Mouse (Mus musculus) limb, embryonic 15.5 days (tissue): ENCODE results near the gene Cfap299. TPM values are rescaled to one million over a fixed set of nuclear protein-coding genes. Genes with fewer than 3 reads are reported as not detected.
"Not testable (repeated sequence)": the region's sequence is repeated elsewhere in the genome, so short reads cannot be mapped to it uniquely, and the experiment has no call there.

Experiments
- ATAC-seq: fragments of 200-750 bp; cut with Nextera tagmentation; 2 replicates; pipeline ENCODE4 v1.8.0; 2017; ENCODE audit warnings: low read depth, moderate TSS enrichment; ENCODE audit not compliant: insufficient number of reproducible peaks, low FRiP score, low TSS enrichment
- H3K27ac ChIP-seq: fragments of 300-500 bp; sonication (generic); 2 replicates; pipeline ENCODE4 v1.5.1; 2015; ENCODE audit warnings: moderate library complexity, mild to moderate bottlenecking, inconsistent platforms
- H3K27me3 ChIP-seq: fragments of 300-500 bp; sonication (generic); 2 replicates; pipeline ENCODE4 v1.6.1; 2015; ENCODE audit warnings: inconsistent platforms
- H3K36me3 ChIP-seq: fragments of 300-500 bp; sonication (generic); 2 replicates; pipeline ENCODE4 v1.6.1; 2015; ENCODE audit warnings: inconsistent platforms
- H3K4me1 ChIP-seq: fragments of 300-500 bp; sonication (generic); 2 replicates; pipeline ENCODE4 v1.6.1; 2015; ENCODE audit warnings: inconsistent platforms
- H3K4me2 ChIP-seq: fragments of 300-500 bp; sonication (generic); 2 replicates; pipeline ENCODE4 v1.6.1; 2015; ENCODE audit warnings: mild to moderate bottlenecking, inconsistent platforms
- H3K4me3 ChIP-seq: fragments of 300-500 bp; sonication (generic); 2 replicates; pipeline ENCODE4 v1.5.1; 2015; ENCODE audit warnings: mild to moderate bottlenecking, inconsistent platforms
- H3K9ac ChIP-seq: fragments of 300-500 bp; sonication (generic); 2 replicates; pipeline ENCODE4 v1.6.1; 2015; ENCODE audit warnings: inconsistent platforms
- H3K9me3 ChIP-seq: fragments of 300-500 bp; sonication (generic); 2 replicates; pipeline ENCODE4 v1.6.1; 2016; ENCODE audit warnings: inconsistent platforms
- WGBS: fragments of 180-500 bp; shearing (Covaris S2); methylation state at CpG from one replicate; pipeline ENCODE4 v1.1.7; 2015; 5-methylcytosine and 5-hydroxymethylcytosine counted together
- polyA plus RNA-seq: library from polyadenylated mRNA; unstranded; fragments of >200 nt; fragmentation: Nextera tagmentation; extraction: Ambion mirVana; gene quantifications from 2 replicates; pipeline ENCODE4 v1.2.1, GENCODE M21; 2015

Gene Cfap299
- polyA plus RNA-seq, 1 experiment from 2014 or later: 0.88 TPM

DNA sequence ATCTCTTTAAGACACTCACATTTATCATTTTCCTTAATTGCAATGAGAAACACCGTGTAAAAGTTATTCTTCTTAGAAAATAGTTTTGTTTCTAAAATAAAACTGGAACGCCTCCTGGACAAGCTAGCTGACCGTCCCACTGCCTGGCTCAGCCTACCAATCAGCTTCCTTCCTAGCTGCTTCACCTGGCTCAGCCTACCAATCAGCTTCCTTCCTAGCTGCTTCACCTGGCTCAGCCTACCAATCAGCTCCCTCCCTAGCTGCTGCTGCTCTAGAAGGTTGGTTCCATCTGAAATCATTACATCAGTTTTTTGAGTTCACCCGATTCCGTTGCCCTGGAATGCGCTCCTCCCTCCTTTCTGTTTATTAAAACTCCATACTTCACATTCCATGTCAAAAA lies 247.4 kb downstream of the Cfap299 start:
- H3K4me3 ChIP-seq, H3K9me3 ChIP-seq, H3K27ac ChIP-seq, ATAC-seq, H3K9ac ChIP-seq, H3K27me3 ChIP-seq, H3K36me3 ChIP-seq, H3K4me1 ChIP-seq, H3K4me2 ChIP-seq: not testable (repeated sequence)
- 67% methylated on average over 6 of the region's 6 CpGs for WGBS

DNA sequence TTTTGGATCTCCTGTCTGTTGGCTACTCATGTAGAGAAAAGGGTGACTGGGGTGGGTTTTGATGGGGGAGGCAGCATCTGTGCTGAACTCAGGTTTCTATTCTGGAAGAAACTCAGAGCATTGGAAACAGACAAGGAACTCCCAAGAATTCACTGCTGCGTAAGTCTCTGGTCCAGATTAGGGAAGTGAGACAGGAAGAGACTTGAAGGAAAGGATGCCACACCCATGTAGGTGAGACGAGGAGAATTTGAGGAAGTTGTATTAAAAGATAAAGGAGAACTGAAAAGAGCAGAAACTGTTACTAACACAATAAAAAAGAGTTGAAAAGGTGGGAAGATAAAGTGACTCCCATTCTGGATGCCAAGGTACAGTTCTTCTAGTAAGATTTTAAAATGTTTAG lies 249.3 kb downstream of the Cfap299 start:
- H3K4me1 ChIP-seq: peaks cover 5% of the 10 kb centered on the region
- ATAC-seq: no peak
- no peak overlapping the region for H3K9ac ChIP-seq
- no peak overlapping the region for H3K4me3 ChIP-seq
- no peak overlapping the region for H3K27ac ChIP-seq
- no peaks in the 10 kb centered on the region for H3K27me3 ChIP-seq
- H3K4me2 ChIP-seq: no peak overlapping the region
- no peaks in the 10 kb centered on the region for H3K9me3 ChIP-seq
- 57% methylated on average over 2 of the region's 2 CpGs for WGBS
- no peaks in the 10 kb centered on the region for H3K36me3 ChIP-seq

DNA sequence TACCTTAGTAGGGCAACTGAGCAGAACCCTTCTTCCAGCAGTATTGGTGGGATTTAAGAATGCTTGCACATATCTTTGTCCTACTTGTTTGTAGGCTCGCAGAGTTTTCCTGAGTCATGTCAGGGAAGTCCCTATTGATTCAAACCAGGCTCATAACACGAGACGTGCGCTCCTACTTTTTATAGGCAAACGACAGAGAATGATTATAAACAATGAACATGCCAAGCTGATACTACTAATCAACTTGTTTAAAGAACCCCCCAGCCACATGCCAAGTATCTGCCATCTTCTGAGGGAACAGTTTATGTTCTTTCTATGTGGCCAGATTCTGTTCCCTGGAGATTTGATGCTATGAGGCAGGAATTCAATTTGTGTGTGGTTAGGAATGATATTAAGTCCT lies 251.7 kb downstream of the Cfap299 start:
- Histone ChIP-seq H3K9ac (no peak overlapping the region), H3K27ac (no peak overlapping the region), H3K36me3 (no peaks in the 10 kb centered on the region), H3K4me3 (no peak overlapping the region), H3K27me3 (no peaks in the 10 kb centered on the region), H3K9me3 (no peaks in the 10 kb centered on the region), H3K4me2 (no peak overlapping the region), H3K4me1 (no peaks in the 10 kb centered on the region; the same call in 1 of the 2 replicates)
- ATAC-seq: no peak
- 42% methylated on average over 5 of the region's 5 CpGs for WGBS

DNA sequence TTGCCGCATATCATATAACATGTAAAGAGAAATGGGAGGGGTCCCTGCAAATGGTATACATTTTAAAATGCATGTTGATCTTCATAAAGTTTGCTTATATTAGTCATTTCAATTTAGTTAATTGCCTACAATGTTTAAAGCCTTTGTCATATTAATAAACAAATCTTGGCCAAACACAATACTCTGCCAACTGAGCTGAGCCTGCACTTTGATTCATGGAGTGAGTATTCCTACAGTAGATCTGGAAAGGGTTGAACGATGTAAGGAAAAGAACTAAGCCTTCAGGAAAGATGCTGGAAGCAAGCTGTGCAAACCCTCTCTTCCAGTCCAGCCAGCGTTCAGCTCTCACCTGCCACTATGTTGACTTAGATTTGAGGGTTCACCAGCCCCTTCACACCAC lies 252.9 kb downstream of the Cfap299 start:
- WGBS: 84% methylated on average over 3 of the region's 3 CpGs
- ATAC-seq: no peak
- H3K27ac ChIP-seq: no peak overlapping the region
- no peaks in the 10 kb centered on the region; the same call in 1 of the 2 replicates for H3K4me1 ChIP-seq
- no peak overlapping the region for H3K4me3 ChIP-seq
- no peak overlapping the region for H3K4me2 ChIP-seq
- no peaks in the 10 kb centered on the region for H3K27me3 ChIP-seq
- no peaks in the 10 kb centered on the region for H3K9me3 ChIP-seq
- no peak overlapping the region for H3K9ac ChIP-seq
- H3K36me3 ChIP-seq: no peaks in the 10 kb centered on the region

DNA sequence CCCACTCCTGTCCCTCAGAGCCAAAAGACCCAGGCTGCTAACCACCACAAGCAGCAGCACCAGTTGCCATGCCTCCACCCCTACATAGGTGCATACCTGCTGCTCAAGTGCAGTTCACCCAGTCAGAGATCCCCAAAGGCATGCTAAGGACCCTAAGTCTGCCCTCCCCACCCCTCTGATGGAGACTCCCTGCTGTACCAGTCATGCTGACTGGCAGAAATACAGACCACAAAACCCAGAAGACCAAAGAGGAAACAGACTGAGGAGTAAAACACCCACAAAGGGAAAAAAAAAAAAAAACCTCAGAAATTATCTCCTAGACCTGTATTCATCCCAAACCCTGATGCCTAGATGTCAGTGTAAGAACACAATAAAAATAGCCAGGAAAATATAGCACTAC lies 256.8 kb downstream of the Cfap299 start:
- ATAC-seq: no peak
- Histone ChIP-seq H3K27me3 (no peaks in the 10 kb centered on the region), H3K36me3 (no peaks in the 10 kb centered on the region), H3K27ac (no peak overlapping the region), H3K9me3 (no peaks in the 10 kb centered on the region), H3K9ac (no peak overlapping the region), H3K4me1 (no peaks in the 10 kb centered on the region), H3K4me3 (no peak overlapping the region), H3K4me2 (no peak overlapping the region)

DNA sequence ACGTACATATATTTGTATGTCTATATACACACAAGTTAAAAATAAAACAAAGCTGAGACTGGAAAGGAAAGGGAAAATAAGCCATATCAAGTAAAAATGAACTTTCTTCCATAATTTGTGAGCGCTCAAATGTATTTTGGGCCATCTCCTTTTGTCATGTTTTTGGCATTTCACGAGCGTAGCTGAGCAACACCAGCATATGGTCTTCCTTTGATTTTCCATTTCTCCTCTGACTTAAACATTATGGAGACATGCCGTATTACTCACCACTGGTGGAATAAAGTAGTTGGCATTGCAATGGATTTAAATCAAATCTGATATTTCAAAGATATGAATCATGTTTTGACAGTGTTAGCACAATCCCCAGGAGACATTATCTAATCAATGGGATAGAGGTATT lies 284.4 kb downstream of the Cfap299 start:
- Histone ChIP-seq H3K36me3 (no peaks in the 10 kb centered on the region), H3K4me2 (no peak overlapping the region), H3K27me3 (no peaks in the 10 kb centered on the region), H3K9ac (no peak overlapping the region), H3K27ac (no peak overlapping the region), H3K4me3 (no peak overlapping the region), H3K4me1 (no peaks in the 10 kb centered on the region), H3K9me3 (no peaks in the 10 kb centered on the region)
- 90% methylated on average over 5 of the region's 5 CpGs for WGBS
- ATAC-seq: no peak

DNA sequence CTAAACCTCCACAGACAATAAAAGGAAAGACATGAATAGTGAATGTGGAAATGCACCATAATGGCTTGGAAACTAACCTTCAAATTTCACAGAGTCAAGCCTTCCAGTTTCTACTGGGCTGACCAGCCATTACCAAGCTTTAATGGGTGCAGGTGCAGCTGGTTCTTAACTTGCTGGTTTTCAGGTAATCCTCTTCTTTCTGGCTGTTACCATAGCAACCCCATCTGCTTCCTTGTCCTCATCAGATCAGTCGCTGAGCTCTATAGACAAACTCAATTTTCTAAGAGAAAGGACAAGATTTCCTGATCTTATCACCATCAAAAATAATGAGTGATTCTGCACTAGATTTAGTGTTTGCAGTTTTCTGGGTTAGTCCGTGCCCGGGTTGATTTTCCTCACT lies 287.8 kb downstream of the Cfap299 start:
- Histone ChIP-seq H3K9me3 (no peaks in the 10 kb centered on the region), H3K27ac (no peak overlapping the region), H3K36me3 (no peaks in the 10 kb centered on the region), H3K9ac (no peak overlapping the region), H3K4me2 (no peak overlapping the region), H3K27me3 (no peaks in the 10 kb centered on the region), H3K4me1 (no peaks in the 10 kb centered on the region), H3K4me3 (no peak overlapping the region)
- no peak for ATAC-seq
- 79% methylated on average over 3 of the region's 3 CpGs for WGBS

DNA sequence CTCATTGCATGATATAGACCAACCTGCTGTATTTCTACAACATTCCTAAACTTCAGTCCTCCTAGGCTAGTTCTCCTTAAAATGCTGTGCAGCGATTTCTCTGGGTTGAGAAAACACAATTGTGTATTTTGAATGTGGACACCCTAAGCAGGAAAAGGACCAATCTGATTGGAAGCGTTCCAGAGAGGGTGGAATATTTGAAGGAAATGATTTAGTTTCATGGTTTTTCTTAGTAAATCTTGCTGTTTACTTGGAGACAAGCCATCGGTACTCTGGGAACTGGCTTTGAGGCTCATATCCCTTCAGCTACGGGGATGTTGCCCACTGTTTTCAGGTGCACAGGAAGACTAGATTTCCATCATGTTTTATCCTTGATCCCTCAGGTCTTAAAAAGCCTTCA lies 288.3 kb downstream of the Cfap299 start:
- Histone ChIP-seq H3K4me1 (no peaks in the 10 kb centered on the region), H3K36me3 (no peaks in the 10 kb centered on the region), H3K9me3 (no peaks in the 10 kb centered on the region), H3K4me3 (no peak overlapping the region), H3K9ac (no peak overlapping the region), H3K27ac (no peak overlapping the region), H3K4me2 (no peak overlapping the region), H3K27me3 (no peaks in the 10 kb centered on the region)
- no peak for ATAC-seq
- 80% methylated on average over 4 of the region's 4 CpGs for WGBS

DNA sequence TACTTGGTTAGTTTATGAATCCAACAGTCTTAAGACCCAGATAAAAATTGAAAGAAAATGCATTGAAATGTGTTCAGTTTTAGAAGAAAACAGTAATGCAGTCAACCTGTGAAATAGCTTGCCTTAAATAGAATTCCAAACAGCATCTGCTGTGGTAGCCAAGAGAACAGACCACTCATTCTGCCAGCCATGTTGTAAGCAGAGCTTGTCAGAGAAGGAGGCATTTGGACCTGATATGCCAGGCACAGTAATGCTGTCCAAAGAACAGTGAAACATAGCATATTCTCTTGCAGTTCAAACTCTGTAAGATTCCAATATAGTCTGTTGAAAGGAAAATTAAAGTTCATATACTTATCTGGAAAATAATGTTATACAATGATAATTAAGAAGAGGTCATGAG lies 321.2 kb downstream of the Cfap299 start:
- no peak for ATAC-seq
- no peak overlapping the region for H3K4me3 ChIP-seq
- H3K9ac ChIP-seq: no peak overlapping the region
- H3K4me2 ChIP-seq: no peak overlapping the region
- no peaks in the 10 kb centered on the region for H3K4me1 ChIP-seq
- no peaks in the 10 kb centered on the region for H3K36me3 ChIP-seq
- no peak overlapping the region for H3K27ac ChIP-seq
- H3K27me3 ChIP-seq: no peaks in the 10 kb centered on the region
- H3K9me3 ChIP-seq: no peaks in the 10 kb centered on the region

DNA sequence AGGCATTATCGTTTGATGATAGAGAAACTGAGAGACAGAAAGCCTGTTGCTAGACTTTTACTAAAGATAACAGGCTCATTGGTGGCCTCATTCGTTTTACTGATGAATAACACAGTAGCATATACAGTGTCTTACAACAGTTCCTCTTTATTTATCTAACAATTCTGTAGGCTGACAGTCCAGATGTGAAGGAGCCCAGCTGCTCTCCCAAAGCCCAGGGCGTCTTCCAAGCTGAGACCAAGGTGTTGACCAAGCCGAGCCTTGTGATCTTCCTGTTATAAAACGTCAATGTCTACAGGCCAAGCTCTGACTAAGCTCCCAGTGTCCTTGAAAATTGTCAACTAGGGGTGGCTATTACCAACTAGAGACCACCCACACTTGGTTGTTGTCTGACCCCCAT lies 321.9 kb downstream of the Cfap299 start:
- ATAC-seq: no peak
- no peaks in the 10 kb centered on the region for H3K4me1 ChIP-seq
- H3K9me3 ChIP-seq: no peaks in the 10 kb centered on the region
- no peaks in the 10 kb centered on the region for H3K27me3 ChIP-seq
- no peaks in the 10 kb centered on the region for H3K36me3 ChIP-seq
- WGBS: 88% methylated on average over 5 of the region's 5 CpGs
- H3K27ac ChIP-seq: no peak overlapping the region
- H3K4me2 ChIP-seq: no peak overlapping the region
- no peak overlapping the region for H3K9ac ChIP-seq
- H3K4me3 ChIP-seq: no peak overlapping the region

DNA sequence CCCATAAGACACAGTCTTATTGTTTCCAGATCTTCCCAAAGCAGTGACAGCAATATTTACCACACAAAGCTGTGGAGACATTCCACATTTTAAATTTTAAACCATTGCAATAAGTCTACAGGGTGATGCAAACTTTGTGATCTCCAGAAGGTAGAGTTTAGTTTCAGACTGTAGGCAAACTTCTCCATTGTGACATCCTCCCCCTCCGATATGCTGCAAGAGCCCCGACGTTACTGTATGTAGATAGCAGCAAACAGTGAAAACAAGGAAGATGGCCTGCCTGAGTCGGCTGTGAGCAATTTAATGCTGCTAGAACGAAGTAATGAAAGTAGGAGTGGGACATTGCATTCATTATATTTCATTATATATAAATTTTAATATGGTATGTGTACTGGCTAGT lies 359.1 kb downstream of the Cfap299 start:
- no peaks in the 10 kb centered on the region for H3K4me1 ChIP-seq
- H3K27me3 ChIP-seq: no peaks in the 10 kb centered on the region
- H3K27ac ChIP-seq: no peak overlapping the region
- no peaks in the 10 kb centered on the region for H3K36me3 ChIP-seq
- H3K9me3 ChIP-seq: no peaks in the 10 kb centered on the region
- no peak overlapping the region for H3K9ac ChIP-seq
- 80% methylated on average over 5 of the region's 5 CpGs for WGBS
- H3K4me2 ChIP-seq: no peak overlapping the region
- no peak for ATAC-seq
- H3K4me3 ChIP-seq: no peak overlapping the region

DNA sequence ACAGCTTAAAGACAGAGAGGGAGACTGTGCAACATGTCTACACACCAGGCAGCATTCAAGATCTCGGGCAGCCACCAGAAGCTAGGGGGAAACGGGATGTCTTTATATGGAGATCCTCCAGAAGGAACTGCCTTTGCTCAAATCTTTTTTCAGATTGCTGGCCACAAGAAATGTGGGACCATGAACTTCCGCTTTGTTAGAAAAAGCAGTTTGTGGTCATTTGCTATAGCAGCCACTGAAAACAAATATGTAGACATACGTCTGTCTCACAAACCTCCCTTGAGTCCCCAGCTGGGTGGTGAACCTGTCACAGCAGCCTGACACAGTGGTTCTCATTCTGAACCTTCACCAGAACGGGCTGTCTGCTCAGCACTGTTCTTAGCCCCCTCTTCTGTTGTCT lies 363.0 kb downstream of the Cfap299 start:
- no peak for ATAC-seq
- H3K27me3 ChIP-seq: no peaks in the 10 kb centered on the region
- no peaks in the 10 kb centered on the region for H3K36me3 ChIP-seq
- WGBS: 63% methylated on average over 5 of the region's 5 CpGs
- H3K9me3 ChIP-seq: no peaks in the 10 kb centered on the region
- no peak overlapping the region for H3K4me3 ChIP-seq
- H3K4me1 ChIP-seq: no peaks in the 10 kb centered on the region
- H3K27ac ChIP-seq: no peak overlapping the region
- no peak overlapping the region for H3K9ac ChIP-seq
- H3K4me2 ChIP-seq: no peak overlapping the region

DNA sequence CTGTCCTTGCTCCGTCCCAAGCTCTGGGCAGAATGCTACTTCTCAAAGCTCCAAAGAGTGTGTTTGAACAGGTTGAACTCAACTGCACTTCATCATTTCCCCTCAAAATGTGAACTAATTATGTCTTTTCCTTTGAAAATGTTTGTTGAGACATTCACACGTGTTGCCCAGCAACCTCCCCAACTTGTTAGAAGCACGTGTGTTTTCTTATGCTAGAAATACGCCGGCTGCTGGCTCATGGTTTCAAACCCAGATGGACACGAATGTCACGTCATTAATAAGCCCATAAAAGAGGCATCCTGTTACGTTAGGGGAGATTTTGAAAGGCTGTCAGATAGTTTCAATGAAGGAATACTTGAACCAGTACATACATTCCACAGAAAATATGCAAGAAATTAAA lies 367.2 kb downstream of the Cfap299 start:
- Histone ChIP-seq H3K4me3 (no peak overlapping the region), H3K9me3 (no peaks in the 10 kb centered on the region), H3K4me2 (no peak overlapping the region), H3K27ac (no peak overlapping the region), H3K4me1 (no peaks in the 10 kb centered on the region), H3K27me3 (no peaks in the 10 kb centered on the region), H3K36me3 (no peaks in the 10 kb centered on the region), H3K9ac (no peak overlapping the region)
- WGBS: 24% methylated on average over 8 of the region's 8 CpGs
- no peak for ATAC-seq
